Mouse (Mus musculus): ENCODE measurements around the gene Coil. TPM values are rescaled to one million over a fixed set of nuclear protein-coding genes. Genes with fewer than 3 reads are reported as not detected.
"Not testable (repeated sequence)": the region's sequence is repeated elsewhere in the genome, so short reads cannot be mapped to it uniquely, and the experiment has no call there.

Gene Coil
- polyA plus RNA-seq, 1 experiment from 2014 or later: 13.9 TPM

DNA sequence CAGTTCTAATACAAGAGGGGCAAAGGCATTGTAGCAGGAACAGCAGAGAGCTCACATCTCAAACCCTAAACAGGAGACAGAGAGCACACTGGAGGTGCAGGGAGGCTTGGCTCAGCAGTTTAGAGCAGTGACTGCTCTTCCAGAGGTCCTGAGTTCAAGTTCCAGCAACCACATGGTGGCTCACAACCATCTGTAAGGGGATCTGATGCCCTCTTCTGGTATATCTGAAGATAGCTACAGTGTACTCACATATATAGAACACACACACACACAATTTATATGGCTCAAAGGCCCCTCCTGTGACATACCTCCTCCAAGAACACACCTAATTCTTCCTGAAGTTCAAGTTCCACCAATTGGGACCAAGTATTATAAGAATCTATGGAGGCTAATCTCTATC lies 64.5 kb downstream of the Coil start:
- Histone ChIP-seq H3K4me2 (replicated peaks) (no peak overlapping the region), H3K9ac (no peak overlapping the region), H3K36me3 (no peaks in the 10 kb centered on the region), H3K4me1 (replicated peaks) (no peaks in the 10 kb centered on the region), H3K27me3 (replicated peaks) (no peaks in the 10 kb centered on the region), H3K9me3 (no peaks in the 10 kb centered on the region), H3K4me3 (replicated peaks) (no peak overlapping the region), H3K27ac (no peak overlapping the region)
- no peak for ATAC-seq

DNA sequence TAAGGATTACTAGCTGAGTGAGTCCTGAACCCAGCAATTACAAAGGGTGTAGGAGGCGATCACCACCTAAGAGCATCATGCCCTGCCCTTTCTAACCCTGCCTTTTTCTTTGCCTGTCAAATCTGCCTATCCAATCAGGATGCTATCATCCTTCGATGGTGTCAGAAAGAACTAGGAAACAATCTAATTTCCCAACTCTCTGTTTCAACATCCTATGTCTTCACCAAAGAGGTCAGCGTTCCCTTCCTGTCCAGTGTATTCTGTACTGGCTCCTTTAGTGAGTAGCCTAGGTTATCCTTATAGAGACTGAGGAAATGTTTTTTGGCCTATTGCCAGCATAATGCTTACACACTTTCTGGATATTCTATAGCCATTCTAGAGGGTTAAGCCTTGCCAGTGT lies 65.5 kb downstream of the Coil start:
- no peak for ATAC-seq
- 88% methylated on average over 3 of the region's 3 CpGs for WGBS
- Histone ChIP-seq H3K36me3 (0 out of 2 replicates have a peak, but pooled peaks cover 3% of the 10 kb centered on the region), H3K27me3 (replicated peaks) (no peaks in the 10 kb centered on the region), H3K4me3 (replicated peaks) (no peak overlapping the region), H3K27ac (no peak overlapping the region), H3K9ac (no peak overlapping the region), H3K9me3 (no peaks in the 10 kb centered on the region), H3K4me1 (replicated peaks) (no peaks in the 10 kb centered on the region), H3K4me2 (replicated peaks) (no peak overlapping the region)

DNA sequence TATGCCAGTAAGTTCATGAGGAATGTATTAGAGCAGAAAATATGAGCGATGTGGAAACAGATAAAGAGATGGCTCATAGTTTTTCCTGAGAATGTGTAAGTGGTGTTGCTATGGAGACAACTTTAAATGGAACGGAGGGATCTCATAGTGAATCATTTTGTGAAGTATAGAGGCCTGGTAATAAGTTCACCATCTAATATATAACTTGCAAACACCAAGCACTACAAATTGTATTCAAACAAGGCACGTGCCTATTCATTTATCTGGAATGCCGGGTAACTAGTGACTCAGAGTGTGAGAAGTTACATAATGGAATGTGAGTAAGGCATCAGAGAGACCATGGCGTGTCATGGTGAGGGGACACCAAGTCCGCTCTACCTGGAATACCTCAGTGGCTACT lies 68.4 kb downstream of the Coil start:
- Histone ChIP-seq H3K9me3 (no peaks in the 10 kb centered on the region), H3K4me2 (replicated peaks) (no peak overlapping the region), H3K27me3 (replicated peaks) (no peaks in the 10 kb centered on the region), H3K9ac (no peak overlapping the region), H3K4me1 (replicated peaks) (no peaks in the 10 kb centered on the region), H3K4me3 (replicated peaks) (no peak overlapping the region), H3K27ac (no peak overlapping the region), H3K36me3 (peaks cover 3% of the 10 kb centered on the region; the same call in 1 of the 2 replicates)
- whole genome bisulfite sequencing: 91% methylated on average over 6 of the region's 6 CpGs
- ATAC-seq: no peak

DNA sequence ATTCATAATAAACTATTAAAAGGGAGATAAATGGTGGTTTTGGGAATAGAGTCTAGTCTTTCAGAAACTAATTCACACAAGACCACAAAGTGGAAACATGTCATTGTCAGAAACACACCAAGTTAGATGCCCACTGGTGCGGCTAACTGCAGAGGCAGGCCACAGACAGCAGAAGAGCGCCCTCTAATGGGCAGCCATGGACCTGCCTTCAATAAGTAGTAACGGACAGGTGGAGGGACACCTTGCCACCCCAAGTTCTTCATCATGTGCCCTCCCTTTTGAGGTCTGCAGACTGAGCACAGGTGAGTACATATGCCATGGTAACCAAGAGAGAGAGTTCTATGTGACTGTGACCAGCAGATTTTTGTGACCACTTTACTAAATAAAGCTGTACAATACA lies 69.3 kb downstream of the Coil start:
- H3K4me1 ChIP-seq (replicated peaks): no peaks in the 10 kb centered on the region
- H3K27me3 ChIP-seq (replicated peaks): no peaks in the 10 kb centered on the region
- H3K27ac ChIP-seq: no peak overlapping the region
- peaks cover 3% of the 10 kb centered on the region for H3K36me3 ChIP-seq
- H3K9ac ChIP-seq: no peak overlapping the region
- H3K4me3 ChIP-seq (replicated peaks): no peak overlapping the region
- no peaks in the 10 kb centered on the region for H3K9me3 ChIP-seq
- ATAC-seq: no peak
- 19% methylated on average over 3 of the region's 3 CpGs for WGBS
- no peak overlapping the region for H3K4me2 ChIP-seq (replicated peaks)

DNA sequence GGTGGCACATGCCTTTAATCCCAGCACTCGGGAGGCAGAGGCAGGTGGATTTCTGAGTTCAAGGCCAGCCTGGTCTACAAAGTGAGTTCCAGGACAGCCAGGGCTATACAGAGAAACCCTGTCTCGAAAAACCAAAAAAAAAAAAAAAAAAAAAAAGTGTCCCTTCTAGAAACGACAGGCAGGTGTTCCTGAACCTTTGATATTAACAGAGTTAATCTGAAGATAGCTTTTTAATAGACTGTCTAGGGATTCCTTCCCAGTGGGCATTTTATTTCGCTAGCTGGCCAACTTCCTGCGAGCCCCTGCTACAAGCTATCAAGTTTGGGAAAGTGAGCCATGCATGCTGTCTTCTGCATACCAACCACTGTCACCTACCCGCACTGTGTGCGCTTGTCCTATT lies 71.0 kb downstream of the Coil start:
- WGBS: 89% methylated on average over 6 of the region's 7 CpGs
- not testable (repeated sequence) for H3K27me3 ChIP-seq (replicated peaks); H3K9ac ChIP-seq; H3K9me3 ChIP-seq; H3K4me3 ChIP-seq (replicated peaks); H3K4me2 ChIP-seq (replicated peaks); H3K27ac ChIP-seq; ATAC-seq; H3K4me1 ChIP-seq (replicated peaks)
- H3K36me3 ChIP-seq: peaks cover 15% of the 10 kb centered on the region

Other genes starting within 250 kb of the Coil start
- gene Akap1, start 105.7 kb upstream of the Coil start, polyA plus RNA-seq (2015; fragmentation: Nextera tagmentation; extraction: Ambion mirVana): 27.8 and 28.3 TPM in 2 replicates
- 131 and 142 TPM in 2 replicates for gene Scpep1, start 14.8 kb upstream of the Coil start, polyA plus RNA-seq (2015; fragmentation: Nextera tagmentation; extraction: Ambion mirVana)
- gene Elobl, start 3.3 kb upstream of the Coil start, polyA plus RNA-seq (2015; fragmentation: Nextera tagmentation; extraction: Ambion mirVana): not detected in 2 replicates
- 27.8 and 29.0 TPM in 2 replicates for gene Trim25, start 29.1 kb downstream of the Coil start, polyA plus RNA-seq (2015; fragmentation: Nextera tagmentation; extraction: Ambion mirVana)
- gene Dgke, start 96.6 kb downstream of the Coil start, polyA plus RNA-seq (2015; fragmentation: Nextera tagmentation; extraction: Ambion mirVana): 3.2 TPM in 2 replicates
- 1.1 and 1.8 TPM in 2 replicates for gene Gm525, start 103.6 kb downstream of the Coil start, polyA plus RNA-seq (2015; fragmentation: Nextera tagmentation; extraction: Ambion mirVana)